Mouse (Mus musculus) G1E-ER4 (cell line): ENCODE measurements around the gene Snx1. TPM values are rescaled to one million over a fixed set of nuclear protein-coding genes. Genes with fewer than 3 reads are reported as not detected.

Source experiments
- GATA1 ChIP-seq: IDR thresholded peaks from one replicate; pipeline ENCODE4 v1.8.0; 2012; ENCODE audit warnings: low read length, inconsistent platforms
- polyA plus RNA-seq: library from polyadenylated mRNA; stranded (reverse); fragments of >175 nt; gene quantifications from 2 replicates; pipeline ENCODE4 v1.2.3, GENCODE M21; 2012

Snx1 gene
- polyA plus RNA-seq, 1 experiment, result 311 TPM

GRCm38 (mm10) chr9:66072754-66073153, 53.6 kb downstream of the Snx1 start:
- TF ChIP-seq GATA1, result no peak

GRCm38 (mm10) chr9:66070151-66070550, 56.2 kb downstream of the Snx1 start:
- no peak for TF ChIP-seq GATA1

- no peak for TF ChIP-seq GATA1
Measured at GRCm38 (mm10) chr9:66069583-66069982, 56.8 kb downstream of the Snx1 start, which contains the start of gene Snx22. Gene Snx22 (minus strand): TSS chr9:66069719.

GRCm38 (mm10) chr9:66068971-66069391, 57.4 kb downstream of the Snx1 start:
- no peak for TF ChIP-seq GATA1

- no peak for TF ChIP-seq GATA1
Measured at GRCm38 (mm10) chr9:66068056-66068455, 58.3 kb downstream of the Snx1 start.

GRCm38 (mm10) chr9:66067542-66067941, 58.8 kb downstream of the Snx1 start:
- TF ChIP-seq GATA1, result no peak

GRCm38 (mm10) chr9:66066791-66067190, 59.6 kb downstream of the Snx1 start:
- no peak for TF ChIP-seq GATA1

GRCm38 (mm10) chr9:66064316-66064715, 62.1 kb downstream of the Snx1 start:
- no peak for TF ChIP-seq GATA1

- TF ChIP-seq GATA1, result no peak
Measured at GRCm38 (mm10) chr9:66063446-66063845, 62.9 kb downstream of the Snx1 start.

- TF ChIP-seq GATA1, result no peak
Measured at GRCm38 (mm10) chr9:66061656-66062055, 64.7 kb downstream of the Snx1 start.

GRCm38 (mm10) chr9:66060986-66061385, 65.4 kb downstream of the Snx1 start:
- no peak for TF ChIP-seq GATA1

GRCm38 (mm10) chr9:66060308-66060647, 66.1 kb downstream of the Snx1 start:
- TF ChIP-seq GATA1, result no peak

- no peak for TF ChIP-seq GATA1
Measured at GRCm38 (mm10) chr9:66059583-66060307, 66.6 kb downstream of the Snx1 start, which contains the start of gene Ppib. Gene Ppib (plus strand): TSS chr9:66060222.

- TF ChIP-seq GATA1, result no peak
Measured at GRCm38 (mm10) chr9:66053620-66054019, 72.8 kb downstream of the Snx1 start.

- TF ChIP-seq GATA1, result no peak
Measured at GRCm38 (mm10) chr9:66052731-66053130, 73.7 kb downstream of the Snx1 start.

- no peak for TF ChIP-seq GATA1
Measured at GRCm38 (mm10) chr9:66051493-66051892, 74.9 kb downstream of the Snx1 start.

GRCm38 (mm10) chr9:66049931-66050601, 76.3 kb downstream of the Snx1 start:
- no peak for TF ChIP-seq GATA1

- no peak for TF ChIP-seq GATA1
Measured at GRCm38 (mm10) chr9:66043241-66043640, 83.1 kb downstream of the Snx1 start.
